Mouse (Mus musculus) liver, embryonic 14.5 days (tissue): ENCODE data around the gene Atrip. TPM values are rescaled to one million over a fixed set of nuclear protein-coding genes. Genes with fewer than 3 reads are reported as not detected.
A peak's percentile ranks its signal among the peaks of the same experiment; 100 is the strongest.

Experiments used
- ATAC-seq: fragments of 200-750 bp; cut with Nextera tagmentation; 2 replicates; pipeline ENCODE4 v1.8.0; 2017; ENCODE audit warnings: moderate number of reproducible peaks, mild to moderate bottlenecking, moderate library complexity; ENCODE audit not compliant: insufficient read depth
- DNase-seq, 3 experiments: peaks; one replicate each; pipeline ENCODE4 v3.0.0-alpha.2; 2012 to 2013; ENCODE audit warnings: low read depth in 3 of 3, low spot score in 3 of 3
- H3K27ac ChIP-seq: fragments of 300-500 bp; sonication (generic); 2 replicates; pipeline ENCODE4 v1.5.1; 2014; ENCODE audit warnings: moderate library complexity, mild to moderate bottlenecking, control low read depth, inconsistent platforms
- H3K27me3 ChIP-seq: fragments of 300-500 bp; sonication (generic); 2 replicates; pipeline ENCODE4 v1.6.1; 2014; ENCODE audit warnings: mild to moderate bottlenecking, low read length, moderate library complexity; ENCODE audit not compliant: control insufficient read depth, insufficient read depth
- H3K36me3 ChIP-seq: fragments of 300-500 bp; sonication (generic); replicated peaks from 2 replicates; pipeline ENCODE4 v1.6.1; 2014; ENCODE audit warnings: low read depth; ENCODE audit not compliant: control insufficient read depth, insufficient read depth
- H3K4me1 ChIP-seq, 2 experiments: fragments of 200-500 bp in 1 of 2; fragments of 300-500 bp in 1 of 2; sonication (generic) in 1 of 2; replicated peaks; 2 replicates each; pipeline ENCODE4 v1.6.1; 2012 to 2014; ENCODE audit warnings: antibody characterized with exemption in 1 of 2, inconsistent platforms in 1 of 2, low read length in 1 of 2; ENCODE audit not compliant: control insufficient read depth in 2 of 2, insufficient read depth in 2 of 2
- H3K4me2 ChIP-seq: fragments of 300-500 bp; sonication (generic); 2 replicates; pipeline ENCODE4 v1.6.1; 2014; ENCODE audit warnings: low read depth, mild to moderate bottlenecking, control low read depth, moderate library complexity
- H3K4me3 ChIP-seq, 2 experiments: fragments of 200-500 bp in 1 of 2; fragments of 300-500 bp in 1 of 2; sonication (generic) in 1 of 2; 2 replicates each; pipeline ENCODE4 v1.5.1; 2012 to 2014; ENCODE audit warnings: low read depth in 2 of 2, low read length in 2 of 2, mild to moderate bottlenecking in 2 of 2, control low read depth in 1 of 2, inconsistent platforms in 1 of 2, moderate library complexity in 1 of 2; ENCODE audit not compliant: insufficient read depth in 1 of 2
- H3K9ac ChIP-seq: fragments of 300-500 bp; sonication (generic); replicated peaks from 2 replicates; pipeline ENCODE4 v1.6.1; 2014; ENCODE audit warnings: mild to moderate bottlenecking, control low read depth, moderate library complexity
- H3K9me3 ChIP-seq: fragments of 300-500 bp; sonication (generic); 2 replicates; pipeline ENCODE4 v1.6.1; 2016; ENCODE audit warnings: low read length, mixed read lengths; ENCODE audit not compliant: control insufficient read depth
- CTCF ChIP-seq: IDR thresholded peaks from 2 replicates; pipeline ENCODE4 v1.5.1; 2016; ENCODE audit warnings: antibody characterized with exemption, low read depth, control low read depth
- EP300 ChIP-seq: IDR thresholded peaks from 2 replicates; pipeline ENCODE4 v1.6.1; 2016; ENCODE audit warnings: antibody characterized with exemption, low read depth
- WGBS: fragments of 180-500 bp; shearing (Covaris S2); extraction: QIAGEN DNeasy Blood & Tissue Kit; methylation state at CpG from one replicate; pipeline ENCODE4 v1.1.7; 2014; ENCODE audit not compliant: insufficient replicate concordance; 5-methylcytosine and 5-hydroxymethylcytosine counted together
- polyA plus RNA-seq, 2 experiments: library from polyadenylated mRNA; depleted of rRNA in 1 of 2; stranded (reverse) in 1 of 2; unstranded in 1 of 2; fragments of >200 nt; fragmentation: Nextera tagmentation in 1 of 2; extraction: Ambion mirVana in 1 of 2; gene quantifications; 2 replicates each; pipeline versions ENCODE4 v1.2.1 to v1.2.3; 2012 to 2014

Atrip gene
- polyA plus RNA-seq, 2 experiments: 6.5 to 9.0 TPM

DNA sequence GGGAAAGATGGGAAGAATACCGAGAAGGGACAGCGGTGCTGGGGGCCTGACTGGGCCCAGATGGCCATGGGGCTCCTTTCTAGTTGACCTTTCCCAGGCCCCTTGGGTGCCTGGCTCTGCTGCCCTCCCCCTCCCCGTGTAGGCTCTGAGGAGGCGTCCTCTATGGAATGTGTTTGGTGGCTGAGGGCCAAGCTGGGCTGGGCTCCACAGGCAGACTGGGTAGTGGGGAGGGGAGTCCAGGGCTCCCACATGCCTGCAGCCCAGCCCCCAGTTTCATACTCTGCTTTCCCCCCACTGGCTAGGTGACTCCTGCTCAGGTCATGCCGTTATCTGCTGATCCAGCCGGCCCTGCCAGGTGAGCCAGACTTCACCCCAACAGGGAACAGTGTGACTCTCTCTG lies 25.0 kb upstream of the Atrip start:
- no peak overlapping the region for H3K4me2 ChIP-seq
- H3K9me3 ChIP-seq: no peaks in the 10 kb centered on the region
- no peak overlapping the region for H3K27ac ChIP-seq
- H3K9ac ChIP-seq: no peak overlapping the region
- 63% methylated on average over 6 of the region's 6 CpGs for WGBS
- no peak for TF ChIP-seq CTCF
- TF ChIP-seq EP300: no peak
- ATAC-seq (no peak), DNase-seq (no peak)
- peaks cover 30% of the 10 kb centered on the region for H3K27me3 ChIP-seq
- peaks cover 0 to 10% of the 10 kb centered on the region in 2 experiments; a peak in 1 of 4 replicates for H3K4me1 ChIP-seq
- H3K4me3 ChIP-seq: no peak overlapping the region
- no peaks in the 10 kb centered on the region for H3K36me3 ChIP-seq

GRCm38 (mm10) chr9:109098366-109098765 lies 24.4 kb upstream of the Atrip start:
- ATAC-seq: no peak

DNA sequence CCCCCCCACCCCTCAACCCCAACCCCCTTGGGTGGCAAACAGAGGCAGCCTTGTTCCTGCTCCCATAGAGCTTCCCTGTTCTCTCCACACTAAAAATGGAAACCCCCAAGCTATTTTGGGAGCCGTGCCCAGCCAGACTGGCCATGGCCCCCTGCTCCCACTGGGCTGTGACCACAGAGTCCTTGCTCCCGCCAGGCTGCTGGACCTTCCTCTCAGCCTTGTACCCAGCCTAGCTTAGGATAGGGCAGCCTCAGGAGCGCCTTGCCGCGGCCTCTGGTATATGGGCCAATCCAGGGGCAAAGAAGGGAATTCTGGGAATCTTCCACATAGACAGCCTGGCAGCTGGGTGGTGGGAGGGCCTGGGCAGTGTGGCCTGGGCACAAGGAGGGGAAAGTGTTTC lies 23.9 kb upstream of the Atrip start:
- Histone ChIP-seq H3K27me3 (peaks cover 30% of the 10 kb centered on the region), H3K36me3 (no peaks in the 10 kb centered on the region), H3K4me2 (peak overlapping the region; percentile 56; the same call in 1 of the 2 replicates), H3K9me3 (no peaks in the 10 kb centered on the region), H3K27ac (no peak overlapping the region), H3K4me1 (peaks cover 0 to 14% of the 10 kb centered on the region in 2 experiments; a peak in 2 of 4 replicates), H3K4me3 (no peak overlapping the region), H3K9ac (no peak overlapping the region)
- ATAC-seq (no peak), DNase-seq (no peak)
- WGBS: 45% methylated on average over 5 of the region's 5 CpGs
- TF ChIP-seq CTCF: no peak
- no peak for TF ChIP-seq EP300

More at GRCm38 (mm10) chr9:109098366-109098765, 24.4 kb upstream of the Atrip start:
- peaks cover 30% of the 10 kb centered on the region for H3K27me3 ChIP-seq
- no peak for DNase-seq
- no peak for TF ChIP-seq CTCF
- no peak overlapping the region for H3K27ac ChIP-seq
- H3K4me3 ChIP-seq: no peak overlapping the region
- no peak overlapping the region for H3K9ac ChIP-seq
- WGBS: 74% methylated on average over 8 of the region's 8 CpGs
- H3K36me3 ChIP-seq: no peaks in the 10 kb centered on the region
- 0 out of 2 replicates have a peak overlapping the region, but pooled peaks have one; percentile 6 for H3K4me2 ChIP-seq
- no peaks in the 10 kb centered on the region for H3K9me3 ChIP-seq
- peaks cover 0 to 10% of the 10 kb centered on the region in 2 experiments; a peak in 1 of 4 replicates for H3K4me1 ChIP-seq

DNA sequence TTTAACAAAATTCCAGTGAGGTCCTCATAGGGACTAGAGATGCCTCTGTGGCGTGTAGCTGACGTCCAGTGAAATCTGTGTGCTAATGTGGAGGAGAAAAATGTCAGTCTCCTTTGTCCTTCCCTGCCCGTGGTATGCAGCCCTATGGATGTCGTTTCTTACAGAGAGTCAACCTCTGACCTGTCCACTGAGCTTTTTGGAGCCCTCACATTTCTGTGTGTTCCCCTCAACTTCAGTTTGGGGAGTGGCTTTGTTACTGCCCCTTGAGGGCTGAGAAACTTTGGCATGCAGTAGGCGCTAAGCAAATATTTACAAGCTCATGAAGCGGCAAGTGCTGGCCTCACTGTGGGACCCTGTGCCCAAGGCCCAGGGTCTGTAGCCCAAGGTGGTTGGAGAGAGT lies 23.4 kb upstream of the Atrip start:
- H3K27ac ChIP-seq: no peak overlapping the region
- H3K9ac ChIP-seq: no peak overlapping the region
- peak overlapping the region; percentile 56 for H3K4me2 ChIP-seq
- no peaks in the 10 kb centered on the region for H3K9me3 ChIP-seq
- no peak for ATAC-seq
- DNase-seq: no peak
- TF ChIP-seq CTCF (no peak), EP300 (no peak)
- H3K36me3 ChIP-seq: no peaks in the 10 kb centered on the region
- peaks cover 30% of the 10 kb centered on the region for H3K27me3 ChIP-seq
- H3K4me1 ChIP-seq: peaks cover 0 to 14% of the 10 kb centered on the region in 2 experiments; a peak in 2 of 4 replicates
- H3K4me3 ChIP-seq: no peak overlapping the region
- WGBS: 48% methylated on average over 6 of the region's 6 CpGs

DNA sequence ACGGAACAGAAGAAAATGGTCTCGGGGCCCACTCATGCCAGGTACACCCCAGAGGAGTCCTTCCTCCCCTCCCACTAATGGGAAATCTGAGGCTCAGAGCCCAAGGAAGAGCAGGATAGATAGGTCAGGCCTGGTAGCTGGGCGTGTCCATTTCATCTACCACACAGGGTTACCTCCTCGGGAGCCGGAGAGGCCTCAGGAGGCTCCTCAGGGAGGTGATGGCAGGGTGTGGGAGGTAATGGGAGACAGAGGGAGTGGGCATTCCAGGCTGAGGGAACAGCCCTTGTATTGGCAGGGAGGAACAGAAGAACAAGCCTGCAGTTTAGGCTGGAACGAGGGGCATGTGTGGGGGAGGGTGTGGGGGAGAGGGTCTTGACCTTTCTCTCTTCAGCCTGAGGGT lies 22.9 kb upstream of the Atrip start:
- DNase-seq: no peak
- H3K27me3 ChIP-seq: peaks cover 30% of the 10 kb centered on the region

More for the DNA sequence above, 22.9 kb upstream of the Atrip start:
- H3K27ac ChIP-seq: no peak overlapping the region
- H3K9ac ChIP-seq: no peak overlapping the region
- H3K36me3 ChIP-seq: no peaks in the 10 kb centered on the region
- 58% methylated on average over 6 of the region's 6 CpGs for WGBS
- peak overlapping the region; percentile 56 for H3K4me2 ChIP-seq
- TF ChIP-seq EP300 (no peak), CTCF (no peak)
- peak overlapping the region; percentile 21 to 59; a peak in 3 of 4 replicates for H3K4me3 ChIP-seq
- ATAC-seq: no peak
- H3K9me3 ChIP-seq: no peaks in the 10 kb centered on the region
- peaks cover 0 to 14% of the 10 kb centered on the region in 2 experiments; a peak in 2 of 4 replicates for H3K4me1 ChIP-seq
